Mouse (Mus musculus) midbrain, postnatal 0 days (tissue): Measurements from ENCODE around the gene Setdb2. TPM values are rescaled to one million over a fixed set of nuclear protein-coding genes. Genes with fewer than 3 reads are reported as not detected.

Experiments used
- ATAC-seq: fragments of 200-750 bp; cut with Nextera tagmentation; 2 replicates; pipeline ENCODE4 v1.8.0; 2017; ENCODE audit warnings: moderate number of reproducible peaks, mild to moderate bottlenecking, moderate TSS enrichment, moderate library complexity; ENCODE audit not compliant: low FRiP score
- DNase-seq: peaks from one replicate; pipeline ENCODE4 v3.0.0-alpha.2; 2015; ENCODE audit warnings: low spot score
- H3K27ac ChIP-seq: fragments of 300-500 bp; sonication (generic); 2 replicates; pipeline ENCODE4 v1.5.1; 2014; ENCODE audit warnings: low read depth, mild to moderate bottlenecking, low read length, mixed read lengths
- H3K27me3 ChIP-seq: fragments of 300-500 bp; sonication (generic); 2 replicates; pipeline ENCODE4 v1.6.1; 2014; ENCODE audit warnings: low read length, control low read depth, mixed read lengths; ENCODE audit not compliant: insufficient read depth
- H3K36me3 ChIP-seq: fragments of 300-500 bp; sonication (generic); 2 replicates; pipeline ENCODE4 v1.6.1; 2014; ENCODE audit warnings: low read length, control low read depth, mixed read lengths; ENCODE audit not compliant: insufficient read depth
- H3K4me1 ChIP-seq: fragments of 300-500 bp; sonication (generic); 2 replicates; pipeline ENCODE4 v1.6.1; 2014; ENCODE audit warnings: mild to moderate bottlenecking, control low read depth, antibody characterized with exemption, low read length, mixed read lengths; ENCODE audit not compliant: insufficient read depth
- H3K4me2 ChIP-seq: fragments of 300-500 bp; sonication (generic); 2 replicates; pipeline ENCODE4 v1.6.1; 2014; ENCODE audit warnings: low read depth, mild to moderate bottlenecking, low read length, mixed read lengths; ENCODE audit not compliant: poor library complexity, severe bottlenecking
- H3K4me3 ChIP-seq: fragments of 300-500 bp; sonication (generic); 2 replicates; pipeline ENCODE4 v1.5.1; 2014; ENCODE audit warnings: low read depth, mild to moderate bottlenecking, low read length, moderate library complexity
- H3K9ac ChIP-seq: fragments of 300-500 bp; sonication (generic); replicated peaks from 2 replicates; pipeline ENCODE4 v1.6.1; 2014; ENCODE audit warnings: mild to moderate bottlenecking, low read length, moderate library complexity, mixed read lengths; ENCODE audit not compliant: poor library complexity, severe bottlenecking
- H3K9me3 ChIP-seq: fragments of 300-500 bp; sonication (generic); 2 replicates; pipeline ENCODE4 v1.6.1; 2016; ENCODE audit warnings: low read length, control low read depth
- CTCF ChIP-seq: IDR thresholded peaks from 2 replicates; pipeline ENCODE4 v1.5.1; 2016; ENCODE audit warnings: antibody characterized with exemption, mild to moderate bottlenecking
- WGBS: fragments of 180-500 bp; shearing (Covaris S2); extraction: QIAGEN DNeasy Blood & Tissue Kit; methylation state at CpG from one replicate; pipeline ENCODE4 v1.1.7; 2014; 5-methylcytosine and 5-hydroxymethylcytosine counted together
- polyA plus RNA-seq: library from polyadenylated mRNA; unstranded; fragments of >200 nt; fragmentation: Nextera tagmentation; extraction: Ambion mirVana; gene quantifications from 2 replicates; pipeline ENCODE4 v1.2.1, GENCODE M21; 2015
- total RNA-seq: library from RNA; depleted of rRNA; stranded (reverse); fragments of >200 nt; gene quantifications from 2 replicates; pipeline ENCODE4 v1.2.3, GENCODE M21; 2014

Gene Setdb2
- total and polyA plus RNA-seq, 2 experiments from 2014 or later, result 2.5 to 4.3 TPM

DNA sequence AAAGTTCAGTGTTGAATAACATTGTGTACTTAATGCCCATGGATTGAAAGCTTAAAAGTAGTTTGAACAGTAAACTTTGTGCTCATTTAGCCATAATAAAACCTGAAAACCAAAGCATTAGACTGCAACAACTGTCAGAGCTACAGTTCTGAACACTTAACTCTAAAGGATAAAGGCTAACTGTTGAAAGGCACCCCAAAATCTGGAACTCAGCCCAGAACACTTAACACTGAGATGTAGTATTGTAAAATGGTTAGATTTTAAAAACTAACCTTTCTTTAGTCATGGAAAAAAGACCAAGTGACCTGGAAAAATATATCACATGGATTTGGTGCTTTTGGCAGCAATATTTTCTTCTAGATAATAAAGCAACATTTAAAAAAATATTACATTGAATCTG lies 7.3 kb upstream of the Setdb2 start:
- H3K4me1 ChIP-seq, result no peaks in the 10 kb centered on the region
- no peaks in the 10 kb centered on the region for H3K9me3 ChIP-seq
- H3K27ac ChIP-seq, result no peak overlapping the region
- no peak for TF ChIP-seq CTCF
- no peaks in the 10 kb centered on the region for H3K27me3 ChIP-seq
- H3K9ac ChIP-seq, result no peak overlapping the region
- ATAC-seq, result no peak
- DNase-seq, result no peak
- H3K4me2 ChIP-seq, result no peak overlapping the region
- no peak overlapping the region for H3K4me3 ChIP-seq
- H3K36me3 ChIP-seq, result no peaks in the 10 kb centered on the region

DNA sequence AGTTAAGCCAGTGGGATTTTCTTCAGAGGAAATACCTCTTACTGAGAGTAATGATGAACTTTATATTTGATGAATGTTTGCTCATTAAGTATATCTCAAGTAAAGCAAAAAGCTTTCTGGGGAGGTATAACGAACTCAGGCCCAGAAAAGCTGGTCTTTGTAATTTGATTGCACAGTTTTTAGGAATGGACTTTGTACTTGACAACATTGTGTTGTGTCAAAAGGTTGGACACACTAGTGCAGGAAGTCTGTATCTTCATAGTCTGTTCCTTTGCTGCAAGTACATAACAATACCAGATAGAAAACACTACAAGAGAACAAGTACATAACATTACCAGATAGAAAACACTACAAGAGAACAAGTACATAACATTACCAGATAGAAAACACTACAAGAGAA lies 4.7 kb upstream of the Setdb2 start:
- Histone ChIP-seq H3K27ac (no peak overlapping the region), H3K4me1 (no peaks in the 10 kb centered on the region), H3K27me3 (no peaks in the 10 kb centered on the region), H3K36me3 (no peaks in the 10 kb centered on the region), H3K9me3 (no peaks in the 10 kb centered on the region), H3K4me3 (no peak overlapping the region), H3K9ac (no peak overlapping the region), H3K4me2 (no peak overlapping the region)
- WGBS, result 84% methylated on average over 1 of the region's 1 CpGs
- no peak for TF ChIP-seq CTCF
- no peak for ATAC-seq
- no peak for DNase-seq

DNA sequence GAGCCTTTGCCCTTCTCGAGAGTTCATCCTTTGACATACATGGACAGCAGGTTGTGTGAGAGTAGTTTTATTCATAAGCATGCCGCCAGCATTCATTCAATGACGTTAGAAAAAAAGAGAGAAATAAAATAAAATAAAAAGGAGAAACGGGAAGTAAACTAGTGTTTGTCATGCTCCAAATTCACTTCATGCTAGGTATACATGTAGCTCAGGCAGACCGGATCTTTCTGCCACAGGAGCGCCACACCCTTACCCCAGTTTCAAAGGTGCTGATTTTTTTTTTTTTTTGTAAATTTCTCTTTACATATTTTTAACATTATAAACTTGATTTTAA lies 755 bp upstream of the Setdb2 start:
- 9% methylated on average over 6 of the region's 6 CpGs for whole genome bisulfite sequencing
- no peaks in the 10 kb centered on the region for H3K9me3 ChIP-seq
- H3K27ac ChIP-seq, result no peak overlapping the region
- DNase-seq (no peak), ATAC-seq (no peak)
- no peaks in the 10 kb centered on the region for H3K27me3 ChIP-seq
- peaks cover 5% of the 10 kb centered on the region; the same call in 1 of the 2 replicates for H3K4me1 ChIP-seq
- no peak for TF ChIP-seq CTCF
- peak overlapping the region; percentile 45; the same call in 1 of the 2 replicates for H3K9ac ChIP-seq
- peak overlapping the region; percentile 86 for H3K4me3 ChIP-seq
- H3K4me2 ChIP-seq, result peak overlapping the region; percentile 49
- no peaks in the 10 kb centered on the region for H3K36me3 ChIP-seq

DNA sequence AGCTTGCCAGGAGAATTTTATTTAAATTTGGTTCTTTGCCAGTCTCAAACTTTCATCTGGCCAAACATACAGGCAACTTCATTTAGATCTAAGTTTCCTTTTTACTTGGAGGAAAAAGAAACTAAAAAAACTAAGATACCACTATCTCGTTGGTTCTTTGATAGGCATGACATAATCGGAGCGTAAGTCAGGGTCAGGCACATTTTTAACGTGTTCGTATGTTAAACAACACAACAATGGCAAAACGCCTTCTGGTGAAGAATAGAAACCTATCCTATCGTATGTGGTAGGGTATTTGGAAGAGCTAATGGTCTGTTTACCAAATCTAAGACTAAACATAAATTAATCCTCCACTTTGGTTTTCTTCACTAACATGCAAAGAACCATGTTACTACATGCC lies 645 bp downstream of the Setdb2 start:
- TF ChIP-seq CTCF, result no peak
- H3K4me3 ChIP-seq, result peak overlapping the region; percentile 86
- H3K4me2 ChIP-seq, result peak overlapping the region; percentile 49
- no peak for ATAC-seq
- peaks cover 5% of the 10 kb centered on the region; the same call in 1 of the 2 replicates for H3K4me1 ChIP-seq
- no peaks in the 10 kb centered on the region for H3K9me3 ChIP-seq
- H3K36me3 ChIP-seq, result no peaks in the 10 kb centered on the region
- H3K27ac ChIP-seq, result no peak overlapping the region
- H3K27me3 ChIP-seq, result no peaks in the 10 kb centered on the region
- peak overlapping the region; percentile 68 for H3K9ac ChIP-seq
- WGBS, result 16% methylated on average over 7 of the region's 7 CpGs
- DNase-seq, result no peak

DNA sequence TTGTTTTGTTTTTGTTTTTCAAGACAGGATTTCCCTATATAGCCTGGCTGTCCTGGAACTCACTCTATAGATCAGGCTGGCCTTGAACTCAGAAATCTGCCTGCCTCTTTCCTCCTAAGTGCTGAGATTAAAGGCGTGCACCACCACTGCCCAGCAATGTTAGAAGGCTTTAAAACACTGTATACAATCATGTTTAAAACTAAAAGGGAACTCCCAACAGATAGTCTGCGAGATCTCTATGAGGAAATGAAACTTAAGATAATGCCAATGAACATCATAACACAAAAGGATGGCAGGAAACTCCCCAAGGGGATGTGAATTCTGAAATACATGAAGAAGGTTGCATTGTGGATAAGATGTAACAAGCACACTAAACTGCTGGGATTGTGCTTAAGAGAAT lies 2.2 kb downstream of the Setdb2 start:
- DNase-seq (no peak), ATAC-seq (no peak)
- no peaks in the 10 kb centered on the region for H3K36me3 ChIP-seq
- H3K9me3 ChIP-seq, result no peaks in the 10 kb centered on the region
- peaks cover 5% of the 10 kb centered on the region; the same call in 1 of the 2 replicates for H3K4me1 ChIP-seq
- H3K9ac ChIP-seq, result no peak overlapping the region
- no peak overlapping the region for H3K4me3 ChIP-seq
- no peak overlapping the region for H3K4me2 ChIP-seq
- TF ChIP-seq CTCF, result no peak
- H3K27ac ChIP-seq, result no peak overlapping the region
- WGBS, result 89% methylated on average over 2 of the region's 2 CpGs
- H3K27me3 ChIP-seq, result no peaks in the 10 kb centered on the region

DNA sequence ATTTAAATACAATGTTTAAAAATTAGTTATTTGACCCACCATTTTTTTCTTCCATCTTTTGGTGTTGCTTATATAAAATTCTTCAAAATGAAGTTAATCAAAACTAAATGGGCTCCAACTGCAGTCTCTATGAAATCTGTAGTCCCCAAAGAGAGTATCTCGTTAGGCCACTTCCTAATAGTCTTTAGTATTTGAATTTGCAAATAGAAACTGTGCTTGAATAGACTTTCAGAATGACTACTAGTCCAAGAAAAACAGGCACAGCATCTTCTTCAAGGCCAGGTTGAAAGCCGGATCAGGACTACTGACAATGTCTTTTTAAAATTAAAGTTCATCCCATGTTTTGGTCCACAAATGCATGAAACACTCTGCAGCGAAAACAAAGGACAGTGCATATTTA lies 3.3 kb downstream of the Setdb2 start:
- Histone ChIP-seq H3K9me3 (no peaks in the 10 kb centered on the region), H3K4me3 (no peak overlapping the region), H3K9ac (no peak overlapping the region), H3K27me3 (no peaks in the 10 kb centered on the region), H3K4me1 (peaks cover 5% of the 10 kb centered on the region; the same call in 1 of the 2 replicates), H3K36me3 (no peaks in the 10 kb centered on the region), H3K27ac (no peak overlapping the region), H3K4me2 (no peak overlapping the region)
- ATAC-seq (no peak), DNase-seq (no peak)
- WGBS, result 87% methylated on average over 3 of the region's 3 CpGs
- TF ChIP-seq CTCF, result no peak
